Mouse (Mus musculus) activated CD4-positive, CD25-positive, alpha-beta regulatory T cell, adult 9 weeks (primary cell): ENCODE data around the gene Ccpg1os. TPM values are rescaled to one million over a fixed set of nuclear protein-coding genes. Genes with fewer than 3 reads are reported as not detected.

Source experiments
- polyA plus RNA-seq: library from polyadenylated mRNA; unstranded; fragments of 100-300 nt; shearing (Covaris generic); gene quantifications from one replicate; pipeline ENCODE4 v1.2.1, GENCODE M21; 2017

Ccpg1os gene
- 8.9 TPM for polyA plus RNA-seq

GRCm38 (mm10) chr9:72985250-72986220 is at the start of gene Ccpg1os, which contains the start of gene Ccpg1:
Ccpg1os (minus strand) TSS chr9:72985382.
Ccpg1 (plus strand) TSS chr9:72985429.

DNA sequence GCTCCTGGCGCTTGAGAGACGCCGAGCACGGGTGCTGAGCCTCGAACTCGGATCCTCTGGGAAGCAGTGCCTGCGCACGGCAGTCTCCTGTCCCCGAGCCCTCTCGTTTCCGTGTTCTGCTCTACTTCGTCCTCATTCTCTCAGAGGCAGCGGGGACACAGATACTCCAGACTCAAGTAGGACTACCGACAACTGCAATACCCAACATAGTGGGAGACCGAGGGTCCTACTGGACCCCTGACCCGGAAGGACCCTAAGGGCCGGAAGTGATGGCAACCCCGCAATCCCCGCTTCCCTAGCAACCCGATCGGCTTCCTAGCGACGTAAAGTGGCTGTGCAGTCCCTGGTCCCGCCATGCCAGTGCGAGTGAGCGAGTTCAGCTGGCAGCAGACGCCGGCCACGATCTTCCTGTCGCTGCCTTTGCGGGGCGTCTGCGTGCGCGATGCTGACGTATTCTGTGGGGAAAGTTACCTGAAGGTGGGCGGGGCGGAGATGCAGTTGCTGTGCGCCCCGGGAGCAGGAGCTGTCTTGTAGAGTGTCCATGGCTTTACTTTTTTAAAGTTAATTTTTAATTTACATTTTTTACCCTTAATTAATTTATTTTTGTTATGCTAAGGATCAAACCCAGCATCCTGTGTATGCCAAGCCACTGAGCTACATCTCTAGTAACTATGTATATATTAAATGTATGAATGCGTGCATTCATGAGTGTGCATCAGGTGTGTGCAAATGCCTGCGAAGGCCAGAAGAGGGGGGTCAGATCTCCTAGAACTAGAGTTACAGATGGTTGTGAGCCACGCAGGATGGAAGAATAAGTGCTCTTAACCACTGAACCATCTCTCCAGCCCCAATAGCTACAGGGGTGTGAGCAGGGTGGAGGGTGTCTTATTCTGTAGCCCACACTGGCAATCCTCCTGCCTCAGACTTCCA is 26.4 kb downstream of the Ccpg1os start, which contains the start of the genes Dyx1c1 and Gm44503:
Gene Dyx1c1, plus strand, starts transcription at position 265 of the 930 bp plus-strand sequence.
Gene Gm44503, plus strand, starts transcription at position 332 of the 930 bp plus-strand sequence.

Other genes starting within 250 kb of the Ccpg1os start
- gene Prtg, start 178.5 kb downstream of the Ccpg1os start, polyA plus RNA-seq = not detected
- gene Pygo1, start 59.7 kb downstream of the Ccpg1os start, polyA plus RNA-seq = not detected
- gene Dyx1c1, start 26.6 kb downstream of the Ccpg1os start, polyA plus RNA-seq = 2.7 TPM
- not detected for gene Gm44503, start 26.5 kb downstream of the Ccpg1os start, polyA plus RNA-seq
- 109 TPM for gene Ccpg1, start within 50 bp of the Ccpg1os start, polyA plus RNA-seq
- 25.5 TPM for gene Pigb, start 55.0 kb upstream of the Ccpg1os start, polyA plus RNA-seq
- 56.6 TPM for gene Rab27a, start 59.5 kb upstream of the Ccpg1os start, polyA plus RNA-seq
- gene Khdc3, start 116.5 kb upstream of the Ccpg1os start, polyA plus RNA-seq = 0.27 TPM
- gene Gm20509, start 117.1 kb upstream of the Ccpg1os start, polyA plus RNA-seq = not detected
- 86.1 TPM for gene Rsl24d1, start 128.0 kb upstream of the Ccpg1os start, polyA plus RNA-seq